Mouse (Mus musculus) ES-E14 (cell line): ENCODE data around the gene Ctnnbl1.

Experiments used
- CHD2 ChIP-seq: IDR thresholded peaks from 2 replicates; pipeline ENCODE4 v1.6.1; 2014; ENCODE audit warnings: mild to moderate bottlenecking, low read depth, low read length, inconsistent platforms
- HCFC1 ChIP-seq: IDR thresholded peaks from 2 replicates; pipeline ENCODE4 v1.6.1; 2012; ENCODE audit warnings: low read length, inconsistent platforms, borderline replicate concordance; ENCODE audit not compliant: insufficient read depth
- MAFK ChIP-seq: IDR thresholded peaks from 2 replicates; pipeline ENCODE4 v1.6.1; 2014; ENCODE audit warnings: mild to moderate bottlenecking, low read depth, low read length, inconsistent platforms; ENCODE audit not compliant: insufficient read depth
- ZC3H11A ChIP-seq: IDR thresholded peaks from 2 replicates; pipeline ENCODE4 v1.6.1; 2012; ENCODE audit warnings: low read depth, mild to moderate bottlenecking, inconsistent platforms, low read length, borderline replicate concordance
- ZNF384 ChIP-seq: IDR thresholded peaks from 2 replicates; pipeline ENCODE4 v1.6.1; 2012; ENCODE audit warnings: low read depth, low read length, inconsistent platforms

DNA sequence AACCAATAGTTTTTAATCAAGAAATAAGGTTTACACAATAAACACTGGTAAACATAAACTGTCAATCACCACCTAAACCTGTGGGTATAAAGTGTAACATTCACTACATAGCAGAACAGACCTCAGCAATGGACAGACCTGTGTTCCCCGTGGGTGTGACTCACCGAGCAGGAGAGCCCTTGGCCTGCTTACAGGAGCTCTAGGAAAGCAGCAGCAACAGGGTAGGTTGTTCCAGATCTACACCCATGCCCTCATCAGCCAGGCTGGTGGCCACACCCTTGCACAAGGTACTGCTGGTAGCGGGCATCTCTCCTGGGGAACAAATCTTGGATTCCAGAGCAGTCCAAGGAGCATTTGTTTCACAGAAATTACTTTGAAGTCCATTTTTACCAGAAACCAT lies 115.9 kb downstream of the Ctnnbl1 start:
- TF ChIP-seq CHD2 (no peak), HCFC1 (no peak), MAFK (no peak), ZC3H11A (no peak), ZNF384 (no peak)
